Mouse (Mus musculus): ENCODE data around the gene Pde1b.

- no peak for TF ChIP-seq CTCF (IDR thresholded peaks at IDR 0.05; ENCODE audit: low read depth)
- no peak for TF ChIP-seq EP300 (IDR thresholded peaks at IDR 0.05; ENCODE audit: low read depth)
Observed at GRCm38 (mm10) chr15:103535786-103536185, 33.0 kb downstream of the Pde1b start.
